Mouse (Mus musculus) brain, embryonic 14.5 days (tissue): Measurements from ENCODE around the gene Usp32.

ENCODE experiments used
- CTCF ChIP-seq: fragments of 200-500 bp; IDR thresholded peaks from 2 replicates; pipeline ENCODE4 v1.5.1; 2012; ENCODE audit warnings: inconsistent platforms, mild to moderate bottlenecking, moderate library complexity, borderline replicate concordance; ENCODE audit not compliant: insufficient read depth, insufficient read length; ENCODE audit errors: extremely low read depth
- POLR2A ChIP-seq: fragments of 200-500 bp; IDR thresholded peaks from 2 replicates; pipeline ENCODE4 v1.6.1; 2012; ENCODE audit warnings: mild to moderate bottlenecking, inconsistent platforms, borderline replicate concordance; ENCODE audit not compliant: poor library complexity, insufficient read depth, insufficient read length, severe bottlenecking; ENCODE audit errors: extremely low read depth

GRCm38 (mm10) chr11:85116084-85116844 is 23.7 kb downstream of the Usp32 start:
- TF ChIP-seq CTCF: no peak
- TF ChIP-seq POLR2A: no peak
